Mouse (Mus musculus): ENCODE measurements around the gene Ugt1a6a.

The Ugt1a6a gene

GRCm38 (mm10) chr1:88233421-88234247 lies 99.0 kb downstream of the Ugt1a6a start:
- Histone ChIP-seq H3K4me3 (replicated peaks; ENCODE audit: low read length) (no peak overlapping the region), H3K36me3 (ENCODE audit: insufficient read depth, low read length) (no peaks in the 10 kb centered on the region), H3K9me3 (ENCODE audit: low read length) (peaks cover 53% of the 10 kb centered on the region), H3K4me1 (replicated peaks; ENCODE audit: low read depth, low read length) (no peaks in the 10 kb centered on the region), H3K27me3 (ENCODE audit: insufficient read depth, low read length) (peaks cover 20% of the 10 kb centered on the region; the same call in 1 of the 2 replicates)
- no peak for TF ChIP-seq POU5F1 (IDR thresholded peaks at IDR 0.05; ENCODE audit: borderline replicate concordance, low read length)
- no peak for TF ChIP-seq NANOG (IDR thresholded peaks at IDR 0.05; ENCODE audit: borderline replicate concordance, low read length)
- TF ChIP-seq CTCF (conservative IDR thresholded peaks at IDR 0.05; ENCODE audit: low read length), result no peak

GRCm38 (mm10) chr1:88234248-88234610 lies 99.6 kb downstream of the Ugt1a6a start:
- Histone ChIP-seq H3K27me3 (ENCODE audit: insufficient read depth, low read length) (peaks cover 24% of the 10 kb centered on the region; the same call in 1 of the 2 replicates), H3K9me3 (ENCODE audit: low read length) (peaks cover 59% of the 10 kb centered on the region), H3K4me1 (replicated peaks; ENCODE audit: low read depth, low read length) (no peaks in the 10 kb centered on the region), H3K4me3 (replicated peaks; ENCODE audit: low read length) (no peak overlapping the region), H3K36me3 (ENCODE audit: insufficient read depth, low read length) (no peaks in the 10 kb centered on the region)
- TF ChIP-seq NANOG (IDR thresholded peaks at IDR 0.05; ENCODE audit: borderline replicate concordance, low read length) (no peak), CTCF (conservative IDR thresholded peaks at IDR 0.05; ENCODE audit: low read length) (no peak), POU5F1 (IDR thresholded peaks at IDR 0.05; ENCODE audit: borderline replicate concordance, low read length) (no peak)

- no peak overlapping the region for H3K4me3 ChIP-seq (replicated peaks; ENCODE audit: low read length)
- H3K36me3 ChIP-seq (ENCODE audit: insufficient read depth, low read length), result no peaks in the 10 kb centered on the region
- H3K4me1 ChIP-seq (replicated peaks; ENCODE audit: low read depth, low read length), result no peaks in the 10 kb centered on the region
- TF ChIP-seq CTCF (conservative IDR thresholded peaks at IDR 0.05; ENCODE audit: low read length), result no peak
- TF ChIP-seq NANOG (IDR thresholded peaks at IDR 0.05; ENCODE audit: borderline replicate concordance, low read length), result no peak
- peaks cover 24% of the 10 kb centered on the region; the same call in 1 of the 2 replicates for H3K27me3 ChIP-seq (ENCODE audit: insufficient read depth, low read length)
- H3K9me3 ChIP-seq (ENCODE audit: low read length), result peaks cover 63% of the 10 kb centered on the region
These were observed 100.0 kb downstream of the Ugt1a6a start for GRCm38 (mm10) chr1:88234646-88235045.

GRCm38 (mm10) chr1:88235046-88235893 lies 100.7 kb downstream of the Ugt1a6a start:
- TF ChIP-seq POU5F1 (IDR thresholded peaks at IDR 0.05; ENCODE audit: borderline replicate concordance, low read length) (no peak), CTCF (conservative IDR thresholded peaks at IDR 0.05; ENCODE audit: low read length) (no peak), NANOG (IDR thresholded peaks at IDR 0.05; ENCODE audit: borderline replicate concordance, low read length) (no peak)
- H3K9me3 ChIP-seq (ENCODE audit: low read length), result peaks cover 64% of the 10 kb centered on the region
- peaks cover 23% of the 10 kb centered on the region for H3K27me3 ChIP-seq (ENCODE audit: insufficient read depth, low read length)
- no peaks in the 10 kb centered on the region for H3K4me1 ChIP-seq (replicated peaks; ENCODE audit: low read depth, low read length)
- H3K4me3 ChIP-seq (replicated peaks; ENCODE audit: low read length), result no peak overlapping the region
- no peaks in the 10 kb centered on the region for H3K36me3 ChIP-seq (ENCODE audit: insufficient read depth, low read length)

GRCm38 (mm10) chr1:88235894-88236415 lies 101.3 kb downstream of the Ugt1a6a start:
- H3K4me3 ChIP-seq (replicated peaks; ENCODE audit: low read length), result no peak overlapping the region
- no peaks in the 10 kb centered on the region for H3K4me1 ChIP-seq (replicated peaks; ENCODE audit: low read depth, low read length)
- peaks cover 70% of the 10 kb centered on the region for H3K9me3 ChIP-seq (ENCODE audit: low read length)
- no peak for TF ChIP-seq NANOG (IDR thresholded peaks at IDR 0.05; ENCODE audit: borderline replicate concordance, low read length)
- TF ChIP-seq POU5F1 (IDR thresholded peaks at IDR 0.05; ENCODE audit: borderline replicate concordance, low read length), result no peak
- no peak for TF ChIP-seq CTCF (conservative IDR thresholded peaks at IDR 0.05; ENCODE audit: low read length)
- H3K36me3 ChIP-seq (ENCODE audit: insufficient read depth, low read length), result no peaks in the 10 kb centered on the region
- peaks cover 22% of the 10 kb centered on the region for H3K27me3 ChIP-seq (ENCODE audit: insufficient read depth, low read length)

- H3K4me3 ChIP-seq (replicated peaks; ENCODE audit: low read length), result no peak overlapping the region
- no peaks in the 10 kb centered on the region for H3K4me1 ChIP-seq (replicated peaks; ENCODE audit: low read depth, low read length)
- TF ChIP-seq POU5F1 (IDR thresholded peaks at IDR 0.05; ENCODE audit: borderline replicate concordance, low read length) (no peak), NANOG (IDR thresholded peaks at IDR 0.05; ENCODE audit: borderline replicate concordance, low read length) (no peak), CTCF (conservative IDR thresholded peaks at IDR 0.05; ENCODE audit: low read length) (no peak)
- H3K36me3 ChIP-seq (ENCODE audit: insufficient read depth, low read length), result no peaks in the 10 kb centered on the region
- peaks cover 70% of the 10 kb centered on the region for H3K9me3 ChIP-seq (ENCODE audit: low read length)
- H3K27me3 ChIP-seq (ENCODE audit: insufficient read depth, low read length), result peaks cover 15% of the 10 kb centered on the region
These were observed 102.7 kb downstream of the Ugt1a6a start for GRCm38 (mm10) chr1:88237311-88237710.

- H3K9me3 ChIP-seq (ENCODE audit: low read length), result peaks cover 72% of the 10 kb centered on the region
- H3K4me3 ChIP-seq (replicated peaks; ENCODE audit: low read length), result no peak overlapping the region
- no peak for TF ChIP-seq NANOG (IDR thresholded peaks at IDR 0.05; ENCODE audit: borderline replicate concordance, low read length)
- no peak for TF ChIP-seq CTCF (conservative IDR thresholded peaks at IDR 0.05; ENCODE audit: low read length)
- TF ChIP-seq POU5F1 (IDR thresholded peaks at IDR 0.05; ENCODE audit: borderline replicate concordance, low read length), result 0 out of 2 replicates have a peak, but pooled peaks have one; percentile 23
- peaks cover 10% of the 10 kb centered on the region; the same call in 1 of the 2 replicates for H3K27me3 ChIP-seq (ENCODE audit: insufficient read depth, low read length)
- no peaks in the 10 kb centered on the region for H3K4me1 ChIP-seq (replicated peaks; ENCODE audit: low read depth, low read length)
- H3K36me3 ChIP-seq (ENCODE audit: insufficient read depth, low read length), result no peaks in the 10 kb centered on the region
These were observed 104.2 kb downstream of the Ugt1a6a start for GRCm38 (mm10) chr1:88238771-88239170.

GRCm38 (mm10) chr1:88240072-88240471 lies 105.5 kb downstream of the Ugt1a6a start:
- Histone ChIP-seq H3K27me3 (ENCODE audit: insufficient read depth, low read length) (peaks cover 7% of the 10 kb centered on the region; the same call in 1 of the 2 replicates), H3K4me3 (replicated peaks; ENCODE audit: low read length) (no peak overlapping the region), H3K4me1 (replicated peaks; ENCODE audit: low read depth, low read length) (no peaks in the 10 kb centered on the region), H3K36me3 (ENCODE audit: insufficient read depth, low read length) (no peaks in the 10 kb centered on the region), H3K9me3 (ENCODE audit: low read length) (peaks cover 68% of the 10 kb centered on the region)
- TF ChIP-seq POU5F1 (IDR thresholded peaks at IDR 0.05; ENCODE audit: borderline replicate concordance, low read length) (no peak), CTCF (conservative IDR thresholded peaks at IDR 0.05; ENCODE audit: low read length) (no peak), NANOG (IDR thresholded peaks at IDR 0.05; ENCODE audit: borderline replicate concordance, low read length) (no peak)

All from E14TG2a.4 (cell line).